Mouse (Mus musculus): ENCODE measurements around the gene Glcci1. TPM values are rescaled to one million over a fixed set of nuclear protein-coding genes. Genes with fewer than 3 reads are reported as not detected.
A peak's percentile ranks its signal among the peaks of the same experiment; 100 is the strongest.

The Glcci1 gene
- polyA plus RNA-seq, 1 experiment from 2014 or later, result 8.0 TPM

GRCm38 (mm10) chr6:8628226-8628625, 118.8 kb downstream of the Glcci1 start:
- Histone ChIP-seq H3K9me3 (ENCODE audit: control insufficient read depth, low read length) (no peaks in the 10 kb centered on the region), H3K4me3 (ENCODE audit: low read depth, low read length) (no peak overlapping the region), H3K27me3 (replicated peaks; ENCODE audit: control insufficient read depth, insufficient read depth, low read length) (no peaks in the 10 kb centered on the region), H3K4me1 (replicated peaks; ENCODE audit: control insufficient read depth, insufficient read depth, low read length) (0 out of 2 replicates have a peak, but pooled peaks cover 2% of the 10 kb centered on the region), H3K36me3 (ENCODE audit: control insufficient read depth, insufficient read depth, low read length) (no peaks in the 10 kb centered on the region), H3K27ac (ENCODE audit: low read depth) (no peak overlapping the region), H3K4me2 (ENCODE audit: low read length) (no peak overlapping the region), H3K9ac (ENCODE audit: low read length) (no peak overlapping the region)
- WGBS, result 95% methylated on average over 8 of the region's 8 CpGs
- no peak for ATAC-seq (replicated peaks; ENCODE audit: low FRiP score, low TSS enrichment, low read depth)
- DNase-seq (ENCODE audit: low spot score), result no peak

GRCm38 (mm10) chr6:8628715-8629267, 119.4 kb downstream of the Glcci1 start:
- ATAC-seq (replicated peaks; ENCODE audit: low FRiP score, low TSS enrichment, low read depth) (no peak), DNase-seq (ENCODE audit: low spot score) (no peak)
- no peaks in the 10 kb centered on the region for H3K36me3 ChIP-seq (ENCODE audit: control insufficient read depth, insufficient read depth, low read length)
- H3K4me3 ChIP-seq (ENCODE audit: low read depth, low read length), result no peak overlapping the region
- no peak overlapping the region for H3K4me2 ChIP-seq (ENCODE audit: low read length)
- H3K27ac ChIP-seq (ENCODE audit: low read depth), result peak overlapping the region; percentile 34; the same call in 1 of the 2 replicates
- no peak overlapping the region for H3K9ac ChIP-seq (ENCODE audit: low read length)
- no peaks in the 10 kb centered on the region for H3K27me3 ChIP-seq (replicated peaks; ENCODE audit: control insufficient read depth, insufficient read depth, low read length)
- 90% methylated on average over 7 of the region's 7 CpGs for WGBS
- 0 out of 2 replicates have a peak, but pooled peaks cover 2% of the 10 kb centered on the region for H3K4me1 ChIP-seq (replicated peaks; ENCODE audit: control insufficient read depth, insufficient read depth, low read length)
- no peaks in the 10 kb centered on the region for H3K9me3 ChIP-seq (ENCODE audit: control insufficient read depth, low read length)

GRCm38 (mm10) chr6:8630531-8630930, 121.1 kb downstream of the Glcci1 start:
- no peak for DNase-seq (ENCODE audit: low spot score)
- ATAC-seq (replicated peaks; ENCODE audit: low FRiP score, low TSS enrichment, low read depth), result no peak
- WGBS, result 83% methylated on average over 7 of the region's 7 CpGs
- no peaks in the 10 kb centered on the region for H3K36me3 ChIP-seq (ENCODE audit: control insufficient read depth, insufficient read depth, low read length)
- no peak overlapping the region for H3K4me2 ChIP-seq (ENCODE audit: low read length)
- no peaks in the 10 kb centered on the region for H3K9me3 ChIP-seq (ENCODE audit: control insufficient read depth, low read length)
- 0 out of 2 replicates have a peak, but pooled peaks cover 2% of the 10 kb centered on the region for H3K4me1 ChIP-seq (replicated peaks; ENCODE audit: control insufficient read depth, insufficient read depth, low read length)
- no peak overlapping the region for H3K9ac ChIP-seq (ENCODE audit: low read length)
- H3K4me3 ChIP-seq (ENCODE audit: low read depth, low read length), result no peak overlapping the region
- H3K27ac ChIP-seq (ENCODE audit: low read depth), result peak overlapping the region; percentile 34; the same call in 1 of the 2 replicates
- H3K27me3 ChIP-seq (replicated peaks; ENCODE audit: control insufficient read depth, insufficient read depth, low read length), result no peaks in the 10 kb centered on the region

- Histone ChIP-seq H3K27ac (ENCODE audit: low read depth) (no peak overlapping the region), H3K4me2 (ENCODE audit: low read length) (no peak overlapping the region), H3K36me3 (ENCODE audit: control insufficient read depth, insufficient read depth, low read length) (no peaks in the 10 kb centered on the region), H3K4me3 (ENCODE audit: low read depth, low read length) (no peak overlapping the region), H3K4me1 (replicated peaks; ENCODE audit: control insufficient read depth, insufficient read depth, low read length) (0 out of 2 replicates have a peak, but pooled peaks cover 2% of the 10 kb centered on the region), H3K27me3 (replicated peaks; ENCODE audit: control insufficient read depth, insufficient read depth, low read length) (no peaks in the 10 kb centered on the region), H3K9me3 (ENCODE audit: control insufficient read depth, low read length) (no peaks in the 10 kb centered on the region), H3K9ac (ENCODE audit: low read length) (no peak overlapping the region)
- 79% methylated on average over 8 of the region's 8 CpGs for WGBS
- ATAC-seq (replicated peaks; ENCODE audit: low FRiP score, low TSS enrichment, low read depth) (no peak), DNase-seq (ENCODE audit: low spot score) (no peak)
Measured at GRCm38 (mm10) chr6:8631362-8631761, 122.0 kb downstream of the Glcci1 start.

- ATAC-seq (replicated peaks; ENCODE audit: low FRiP score, low TSS enrichment, low read depth), result no peak
- WGBS, result 68% methylated on average over 5 of the region's 5 CpGs
Measured at GRCm38 (mm10) chr6:8631986-8632632, 122.7 kb downstream of the Glcci1 start.

GRCm38 (mm10) chr6:8632701-8633100, 123.3 kb downstream of the Glcci1 start:
- no peak overlapping the region for H3K4me2 ChIP-seq (ENCODE audit: low read length)
- no peak overlapping the region for H3K4me3 ChIP-seq (ENCODE audit: low read depth, low read length)
- 0 out of 2 replicates have a peak, but pooled peaks cover 2% of the 10 kb centered on the region for H3K4me1 ChIP-seq (replicated peaks; ENCODE audit: control insufficient read depth, insufficient read depth, low read length)
- 83% methylated on average over 4 of the region's 4 CpGs for WGBS
- no peak overlapping the region for H3K9ac ChIP-seq (ENCODE audit: low read length)
- no peaks in the 10 kb centered on the region for H3K36me3 ChIP-seq (ENCODE audit: control insufficient read depth, insufficient read depth, low read length)
- H3K9me3 ChIP-seq (ENCODE audit: control insufficient read depth, low read length), result no peaks in the 10 kb centered on the region
- H3K27ac ChIP-seq (ENCODE audit: low read depth), result no peak overlapping the region
- no peaks in the 10 kb centered on the region for H3K27me3 ChIP-seq (replicated peaks; ENCODE audit: control insufficient read depth, insufficient read depth, low read length)
- ATAC-seq (replicated peaks; ENCODE audit: low FRiP score, low TSS enrichment, low read depth) (no peak), DNase-seq (ENCODE audit: low spot score) (no peak)

More at GRCm38 (mm10) chr6:8631986-8632632, 122.7 kb downstream of the Glcci1 start:
- Histone ChIP-seq H3K9me3 (ENCODE audit: control insufficient read depth, low read length) (no peaks in the 10 kb centered on the region), H3K27ac (ENCODE audit: low read depth) (no peak overlapping the region), H3K4me1 (replicated peaks; ENCODE audit: control insufficient read depth, insufficient read depth, low read length) (0 out of 2 replicates have a peak, but pooled peaks cover 2% of the 10 kb centered on the region), H3K27me3 (replicated peaks; ENCODE audit: control insufficient read depth, insufficient read depth, low read length) (no peaks in the 10 kb centered on the region), H3K4me2 (ENCODE audit: low read length) (no peak overlapping the region), H3K9ac (ENCODE audit: low read length) (no peak overlapping the region), H3K36me3 (ENCODE audit: control insufficient read depth, insufficient read depth, low read length) (no peaks in the 10 kb centered on the region), H3K4me3 (ENCODE audit: low read depth, low read length) (no peak overlapping the region)
- no peak for DNase-seq (ENCODE audit: low spot score)

- H3K9ac ChIP-seq (ENCODE audit: low read length), result no peak overlapping the region
- H3K27me3 ChIP-seq (replicated peaks; ENCODE audit: control insufficient read depth, insufficient read depth, low read length), result no peaks in the 10 kb centered on the region
- 85% methylated on average over 4 of the region's 4 CpGs for WGBS
- no peak overlapping the region for H3K27ac ChIP-seq (ENCODE audit: low read depth)
- DNase-seq (ENCODE audit: low spot score), result no peak
- ATAC-seq (replicated peaks; ENCODE audit: low FRiP score, low TSS enrichment, low read depth), result no peak
- H3K4me2 ChIP-seq (ENCODE audit: low read length), result no peak overlapping the region
- H3K4me3 ChIP-seq (ENCODE audit: low read depth, low read length), result no peak overlapping the region
- no peaks in the 10 kb centered on the region for H3K4me1 ChIP-seq (replicated peaks; ENCODE audit: control insufficient read depth, insufficient read depth, low read length)
- no peaks in the 10 kb centered on the region for H3K36me3 ChIP-seq (ENCODE audit: control insufficient read depth, insufficient read depth, low read length)
- no peaks in the 10 kb centered on the region for H3K9me3 ChIP-seq (ENCODE audit: control insufficient read depth, low read length)
Measured at GRCm38 (mm10) chr6:8638122-8638521, 128.7 kb downstream of the Glcci1 start.

- Histone ChIP-seq H3K27ac (ENCODE audit: low read depth) (no peak overlapping the region), H3K4me1 (replicated peaks; ENCODE audit: control insufficient read depth, insufficient read depth, low read length) (no peaks in the 10 kb centered on the region), H3K4me2 (ENCODE audit: low read length) (no peak overlapping the region), H3K4me3 (ENCODE audit: low read depth, low read length) (no peak overlapping the region), H3K36me3 (ENCODE audit: control insufficient read depth, insufficient read depth, low read length) (no peaks in the 10 kb centered on the region), H3K27me3 (replicated peaks; ENCODE audit: control insufficient read depth, insufficient read depth, low read length) (no peaks in the 10 kb centered on the region), H3K9me3 (ENCODE audit: control insufficient read depth, low read length) (no peaks in the 10 kb centered on the region), H3K9ac (ENCODE audit: low read length) (no peak overlapping the region)
- no peak for DNase-seq (ENCODE audit: low spot score)
- WGBS, result 60% methylated on average over 4 of the region's 4 CpGs
- ATAC-seq (replicated peaks; ENCODE audit: low FRiP score, low TSS enrichment, low read depth), result no peak
Measured at GRCm38 (mm10) chr6:8638899-8639298, 129.5 kb downstream of the Glcci1 start.

GRCm38 (mm10) chr6:8639526-8639925, 130.1 kb downstream of the Glcci1 start:
- DNase-seq (ENCODE audit: low spot score), result no peak
- no peaks in the 10 kb centered on the region for H3K9me3 ChIP-seq (ENCODE audit: control insufficient read depth, low read length)
- no peaks in the 10 kb centered on the region for H3K36me3 ChIP-seq (ENCODE audit: control insufficient read depth, insufficient read depth, low read length)
- H3K27ac ChIP-seq (ENCODE audit: low read depth), result no peak overlapping the region
- H3K9ac ChIP-seq (ENCODE audit: low read length), result no peak overlapping the region
- WGBS, result 74% methylated on average over 2 of the region's 2 CpGs
- no peak overlapping the region for H3K4me3 ChIP-seq (ENCODE audit: low read depth, low read length)
- no peak for ATAC-seq (replicated peaks; ENCODE audit: low FRiP score, low TSS enrichment, low read depth)
- 0 out of 2 replicates have a peak, but pooled peaks cover 3% of the 10 kb centered on the region for H3K4me1 ChIP-seq (replicated peaks; ENCODE audit: control insufficient read depth, insufficient read depth, low read length)
- no peak overlapping the region for H3K4me2 ChIP-seq (ENCODE audit: low read length)
- no peaks in the 10 kb centered on the region for H3K27me3 ChIP-seq (replicated peaks; ENCODE audit: control insufficient read depth, insufficient read depth, low read length)
